8 mouse cellular contexts compared by ENCODE assay signal in genomic region chr1:156667141-156667926, GRCm38 (mm10). TPM values are rescaled to one million over a fixed set of nuclear protein-coding genes. Genes with fewer than 3 reads are reported as not detected.
DNase-seq lines count a peak whose midpoint lies in the region; ATAC-seq lines count a peak whose summit lies in the region.

No protein-coding gene starts in this region.

- no peak overlapping the region for H3K9ac ChIP-seq in midbrain, embryonic 15.5 days
- no peak overlapping the region for H3K9ac ChIP-seq in midbrain, embryonic 13.5 days (replicated peaks)
- H3K9ac ChIP-seq in liver, embryonic 13.5 days: no peak overlapping the region
- no peak overlapping the region for H3K9ac ChIP-seq in stomach, embryonic 15.5 days

- no peak overlapping the region for H3K27ac ChIP-seq in midbrain, embryonic 15.5 days
- H3K27ac ChIP-seq in midbrain, embryonic 13.5 days: no peak overlapping the region
- H3K27ac ChIP-seq in liver, embryonic 13.5 days: no peak overlapping the region
- peak overlapping the region; percentile 59 for H3K27ac ChIP-seq in stomach, embryonic 15.5 days
- no peak overlapping the region; the same call in 1 of the 2 replicates for H3K27ac ChIP-seq in limb, embryonic 10.5 days

- no peak overlapping the region for H3K4me3 ChIP-seq in midbrain, embryonic 15.5 days
- no peak overlapping the region for H3K4me3 ChIP-seq in midbrain, embryonic 13.5 days (replicated peaks)
- H3K4me3 ChIP-seq in liver, embryonic 13.5 days (replicated peaks): no peak overlapping the region
- H3K4me3 ChIP-seq in stomach, embryonic 15.5 days (replicated peaks): no peak overlapping the region
- H3K4me3 ChIP-seq in limb, embryonic 10.5 days: no peak overlapping the region

- H3K9me3 ChIP-seq in midbrain, embryonic 15.5 days: no peaks in the 10 kb centered on the region
- no peaks in the 10 kb centered on the region for H3K9me3 ChIP-seq in midbrain, embryonic 13.5 days
- H3K9me3 ChIP-seq in liver, embryonic 13.5 days (replicated peaks): no peaks in the 10 kb centered on the region
- H3K9me3 ChIP-seq in stomach, embryonic 15.5 days: no peaks in the 10 kb centered on the region
- no peaks in the 10 kb centered on the region for H3K9me3 ChIP-seq in limb, embryonic 10.5 days (replicated peaks)

- no peaks in the 10 kb centered on the region for H3K36me3 ChIP-seq in midbrain, embryonic 15.5 days (replicated peaks)
- no peaks in the 10 kb centered on the region for H3K36me3 ChIP-seq in midbrain, embryonic 13.5 days
- no peaks in the 10 kb centered on the region for H3K36me3 ChIP-seq in liver, embryonic 13.5 days
- no peaks in the 10 kb centered on the region for H3K36me3 ChIP-seq in stomach, embryonic 15.5 days
- no peaks in the 10 kb centered on the region for H3K36me3 ChIP-seq in limb, embryonic 10.5 days

- 0 out of 2 replicates have a peak, but pooled peaks have one; percentile 20 for ATAC-seq in midbrain, embryonic 15.5 days (replicated peaks)
- ATAC-seq in midbrain, embryonic 13.5 days: no peak
- peak; percentile 78 for ATAC-seq in common myeloid progenitor, adult 5-6 weeks (replicated peaks; ENCODE audit: low read depth, poor library complexity, severe bottlenecking)
- peak; percentile 74 for ATAC-seq in liver, embryonic 13.5 days (ENCODE audit: low read depth)
- ATAC-seq in stomach, embryonic 15.5 days (ENCODE audit: insufficient read depth, low FRiP score, low read depth): peak; percentile 79
- ATAC-seq in cerebellum, adult (ENCODE audit: insufficient number of reproducible peaks, low FRiP score, low TSS enrichment): no peak
- ATAC-seq in inflammation-experienced regulatory T-cells, adult 6 months: no peak

- no peaks in the 10 kb centered on the region for H3K27me3 ChIP-seq in midbrain, embryonic 15.5 days (replicated peaks)
- H3K27me3 ChIP-seq in midbrain, embryonic 13.5 days: no peaks in the 10 kb centered on the region
- no peaks in the 10 kb centered on the region for H3K27me3 ChIP-seq in liver, embryonic 13.5 days
- no peaks in the 10 kb centered on the region for H3K27me3 ChIP-seq in stomach, embryonic 15.5 days (replicated peaks)
- H3K27me3 ChIP-seq in limb, embryonic 10.5 days (ENCODE audit: low read depth, poor library complexity, severe bottlenecking): no peaks in the 10 kb centered on the region

- H3K4me1 ChIP-seq in midbrain, embryonic 15.5 days: no peaks in the 10 kb centered on the region
- no peaks in the 10 kb centered on the region for H3K4me1 ChIP-seq in midbrain, embryonic 13.5 days (replicated peaks)
- peaks cover 18% of the 10 kb centered on the region; the same call in 1 of the 2 replicates for H3K4me1 ChIP-seq in liver, embryonic 13.5 days (replicated peaks)
- H3K4me1 ChIP-seq in stomach, embryonic 15.5 days: 0 out of 2 replicates have a peak, but pooled peaks cover 12% of the 10 kb centered on the region
- H3K4me1 ChIP-seq in limb, embryonic 10.5 days: peaks cover 40% of the 10 kb centered on the region

- no peak overlapping the region for H3K4me2 ChIP-seq in midbrain, embryonic 15.5 days
- no peak overlapping the region for H3K4me2 ChIP-seq in midbrain, embryonic 13.5 days (replicated peaks)
- H3K4me2 ChIP-seq in liver, embryonic 13.5 days: no peak overlapping the region
- no peak overlapping the region for H3K4me2 ChIP-seq in stomach, embryonic 15.5 days

- peak; percentile 11 for DNase-seq in liver, embryonic 13.5 days
- DNase-seq in limb, embryonic 10.5 days (ENCODE audit: low spot score): no peak

- 89% methylated on average over 23 of the region's 23 CpGs for WGBS in midbrain, embryonic 15.5 days
- 91% methylated on average over 23 of the region's 23 CpGs for WGBS in midbrain, embryonic 13.5 days
- 65% methylated on average over 23 of the region's 23 CpGs for WGBS in liver, embryonic 13.5 days (ENCODE audit: insufficient replicate concordance)
- 76% methylated on average over 23 of the region's 23 CpGs for WGBS in stomach, embryonic 15.5 days
- 87% methylated on average over 23 of the region's 23 CpGs for WGBS in limb, embryonic 10.5 days

RNA-seq across cellular contexts. Expression of gene Tor3a, which starts 6.8 kb away (rescaled TPM):
- 2.5 and 4.3 TPM in 2 replicates for polyA plus RNA-seq in midbrain, embryonic 15.5 days (2015; fragmentation: Nextera tagmentation; extraction: Ambion mirVana)
- 2.4 and 3.4 TPM in 2 replicates for polyA plus RNA-seq in midbrain, embryonic 13.5 days (2015; fragmentation: Nextera tagmentation; extraction: Ambion mirVana)
- 16.1 and 22.1 TPM in 2 replicates for total RNA-seq in common myeloid progenitor, adult 5-6 weeks (2017)
- 3.4 and 4.6 TPM in 2 replicates for polyA plus RNA-seq in liver, embryonic 13.5 days (2015; fragmentation: Nextera tagmentation; extraction: Ambion mirVana)
- polyA plus RNA-seq in stomach, embryonic 15.5 days (2015; fragmentation: Nextera tagmentation; extraction: Ambion mirVana): 9.9 and 14.0 TPM in 2 replicates
- 5.9 and 6.9 TPM in 2 replicates for polyA plus RNA-seq in limb, embryonic 10.5 days (2016; fragmentation: Nextera tagmentation; extraction: Ambion mirVana)
- polyA plus RNA-seq in inflammation-experienced regulatory T-cells, adult 6 months (2017; shearing (Covaris generic)): 10 to 100 TPM; 22.7 to 27.7 (median 24.2) TPM

RNA-seq across cellular contexts. Expression of gene Fam20b, which starts 51.6 kb away (rescaled TPM):
- 34.2 and 34.7 TPM in 2 replicates for polyA plus RNA-seq in midbrain, embryonic 15.5 days (2015; fragmentation: Nextera tagmentation; extraction: Ambion mirVana)
- 25.2 and 25.9 TPM in 2 replicates for polyA plus RNA-seq in midbrain, embryonic 13.5 days (2015; fragmentation: Nextera tagmentation; extraction: Ambion mirVana)
- 35.0 and 35.9 TPM in 2 replicates for total RNA-seq in common myeloid progenitor, adult 5-6 weeks (2017)
- polyA plus RNA-seq in liver, embryonic 13.5 days (2015; fragmentation: Nextera tagmentation; extraction: Ambion mirVana): 10.0 and 12.0 TPM in 2 replicates
- polyA plus RNA-seq in stomach, embryonic 15.5 days (2015; fragmentation: Nextera tagmentation; extraction: Ambion mirVana): 34.0 and 37.8 TPM in 2 replicates
- polyA plus RNA-seq in limb, embryonic 10.5 days (2016; fragmentation: Nextera tagmentation; extraction: Ambion mirVana): 18.3 and 19.9 TPM in 2 replicates
- 10 to 100 TPM; 11.9 to 16.9 (median 12.2) TPM for polyA plus RNA-seq in inflammation-experienced regulatory T-cells, adult 6 months (2017; shearing (Covaris generic))

Comparison
In these comparisons a context has a peak if more than half of its experiments do, and no peak if none do; other contexts are left out.
1. ATAC-seq: peak in midbrain, embryonic 15.5 days (single experiment), common myeloid progenitor, adult 5-6 weeks (single experiment), liver, embryonic 13.5 days (single experiment) and stomach, embryonic 15.5 days (single experiment); none in midbrain, embryonic 13.5 days (single experiment), cerebellum, adult (single experiment) and inflammation-experienced regulatory T-cells, adult 6 months (single experiment).